Mouse (Mus musculus): ENCODE data around the gene Cdh20.

Cdh20 gene

DNA sequence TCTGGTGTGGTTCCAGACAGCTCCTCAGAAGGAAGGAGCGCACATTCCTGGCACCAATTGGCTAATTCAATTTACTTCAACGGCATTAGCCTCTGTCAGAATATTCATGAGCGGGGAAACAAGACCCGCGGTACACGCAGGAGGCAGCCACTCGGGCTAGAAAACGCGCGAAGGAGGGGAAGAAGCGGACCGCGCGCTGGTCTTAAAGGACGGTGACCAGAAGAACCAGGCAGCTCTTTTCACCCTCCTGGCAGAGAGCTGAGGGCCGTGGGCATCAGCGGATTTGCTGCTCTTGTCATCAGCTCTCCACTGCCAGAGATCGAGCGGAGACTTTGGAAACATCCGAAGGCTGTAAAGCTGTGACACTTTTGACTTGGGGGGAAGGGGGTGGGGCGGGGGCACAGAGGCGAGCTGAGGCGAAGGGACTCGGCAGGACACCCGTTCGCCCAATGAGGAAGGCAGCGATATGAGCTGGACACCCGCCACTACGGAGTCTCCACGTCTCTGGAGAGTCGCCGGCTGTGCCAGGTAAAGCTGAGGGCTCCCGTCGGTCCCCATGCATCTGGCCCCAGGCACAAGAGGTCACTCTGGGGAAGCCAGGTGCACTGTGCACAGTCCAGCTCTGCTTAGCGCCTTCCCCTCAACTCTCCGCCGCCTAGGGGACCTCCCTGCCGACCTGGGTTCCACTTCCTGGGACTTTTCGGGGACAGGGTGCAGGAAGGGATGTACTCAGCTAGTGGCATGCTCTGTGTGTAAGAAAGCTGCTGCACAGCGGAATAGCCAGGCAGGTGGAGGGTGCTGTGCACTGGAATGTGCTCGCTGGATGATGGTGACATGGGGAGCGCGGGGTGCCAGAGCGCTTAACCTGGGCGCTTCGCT, at the start of gene Cdh20:
TSS of gene Cdh20 (plus strand) at position 159 of the 879 bp plus-strand sequence.
- no peak for DNase-seq (ENCODE audit: low spot score in 2 of 2)

DNA sequence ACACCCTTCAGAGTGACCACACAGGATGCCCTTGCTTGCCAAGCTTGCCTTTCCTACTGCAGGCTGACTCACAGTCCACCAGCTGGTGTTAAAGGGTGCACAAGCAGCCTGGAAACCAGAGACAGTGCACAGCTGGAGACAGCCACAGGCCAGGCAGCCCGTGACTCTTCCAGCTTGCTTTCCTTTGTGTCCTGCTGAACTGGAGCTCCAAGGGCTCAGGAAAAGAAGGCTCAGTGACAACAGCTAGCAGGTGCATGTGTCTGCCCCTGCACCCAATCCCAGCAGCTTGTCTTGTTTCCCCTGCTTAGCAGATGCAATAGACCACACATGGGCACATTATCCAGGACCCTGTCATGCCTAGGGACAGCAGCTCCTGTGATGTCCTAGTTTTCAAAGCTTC, 21.5 kb upstream of the Cdh20 start:
- no peak for DNase-seq (ENCODE audit: low spot score in 2 of 2)

DNA sequence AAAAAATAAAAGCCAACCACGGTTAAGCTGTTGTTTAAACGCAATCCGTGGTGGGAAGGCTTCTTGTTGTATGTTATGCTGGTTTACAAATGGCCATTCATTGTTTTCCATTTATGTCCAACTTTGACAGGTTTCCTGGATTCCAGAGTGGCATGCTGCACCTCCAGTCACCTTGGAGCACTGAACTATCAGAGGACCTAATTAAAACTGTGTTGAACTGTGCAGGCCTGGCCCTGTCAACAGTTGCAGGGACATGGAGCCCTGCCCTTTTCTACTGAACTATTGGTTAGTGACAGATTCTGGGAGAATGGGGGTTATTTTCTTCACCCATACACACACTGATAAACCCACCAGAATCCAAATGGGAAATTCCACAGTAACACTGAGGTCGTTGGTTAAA, 20.9 kb upstream of the Cdh20 start:
- no peak for DNase-seq (ENCODE audit: low spot score in 2 of 2)

DNA sequence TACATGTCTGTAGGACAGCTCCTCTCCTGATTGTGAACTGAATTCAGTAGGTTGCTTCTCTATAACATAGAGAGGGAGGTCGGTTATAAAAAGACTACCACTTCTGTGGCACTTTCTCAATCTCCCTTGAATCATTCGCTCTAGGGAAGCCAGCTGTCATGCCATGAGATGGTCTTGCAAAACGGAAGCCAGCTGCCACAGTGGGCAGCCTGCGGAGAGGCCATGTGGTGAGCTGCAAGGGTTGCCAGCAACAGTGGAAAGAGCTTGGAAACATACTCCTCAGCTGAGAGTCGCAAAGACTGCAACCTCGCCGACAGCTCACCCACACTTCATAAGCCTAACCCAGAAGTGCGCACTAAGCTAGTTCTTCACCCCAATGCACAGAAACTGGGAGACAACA, 13.8 kb upstream of the Cdh20 start:
- no peak for DNase-seq (ENCODE audit: low spot score in 2 of 2)

DNA sequence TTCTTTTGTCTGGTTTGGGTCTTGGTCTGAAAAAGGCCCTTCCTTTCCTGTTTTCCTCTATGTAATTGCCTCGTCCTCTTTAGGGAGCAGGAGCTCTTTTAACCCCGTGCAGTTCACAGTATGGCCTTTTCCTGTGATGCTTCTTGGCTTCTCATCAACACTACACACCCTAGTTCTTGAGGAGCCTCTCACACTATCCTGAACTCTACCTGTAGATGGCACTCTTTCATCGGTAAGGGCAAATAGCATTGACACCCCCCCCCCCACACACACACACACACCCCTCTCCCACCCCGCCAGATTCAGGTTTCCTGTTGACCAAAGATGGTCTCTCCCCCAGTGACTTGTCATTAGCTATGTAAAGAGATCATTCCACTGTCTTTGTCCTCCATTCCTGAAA, 12.4 kb upstream of the Cdh20 start:
- no peak for DNase-seq (ENCODE audit: low spot score in 2 of 2)

DNA sequence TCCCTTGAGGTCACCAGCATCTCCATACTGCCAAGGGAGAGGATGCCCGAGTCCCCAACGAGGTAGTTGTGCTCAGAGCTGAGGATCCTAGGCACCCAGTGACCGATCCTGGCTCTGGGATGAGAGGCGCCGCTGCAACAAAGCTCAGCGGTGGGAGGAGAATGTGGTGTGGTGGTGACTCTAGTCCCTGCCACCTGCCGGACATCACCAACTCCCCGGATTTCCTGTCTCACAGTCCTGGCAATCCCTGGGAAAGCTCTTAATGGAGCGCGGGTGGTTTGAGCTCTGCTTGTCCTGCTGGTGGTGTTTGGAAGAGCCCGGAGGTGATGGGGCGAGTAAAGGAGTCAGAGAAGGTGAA, 900 bp downstream of the Cdh20 start:
- DNase-seq (ENCODE audit: low spot score in 2 of 2), result no peak

DNA sequence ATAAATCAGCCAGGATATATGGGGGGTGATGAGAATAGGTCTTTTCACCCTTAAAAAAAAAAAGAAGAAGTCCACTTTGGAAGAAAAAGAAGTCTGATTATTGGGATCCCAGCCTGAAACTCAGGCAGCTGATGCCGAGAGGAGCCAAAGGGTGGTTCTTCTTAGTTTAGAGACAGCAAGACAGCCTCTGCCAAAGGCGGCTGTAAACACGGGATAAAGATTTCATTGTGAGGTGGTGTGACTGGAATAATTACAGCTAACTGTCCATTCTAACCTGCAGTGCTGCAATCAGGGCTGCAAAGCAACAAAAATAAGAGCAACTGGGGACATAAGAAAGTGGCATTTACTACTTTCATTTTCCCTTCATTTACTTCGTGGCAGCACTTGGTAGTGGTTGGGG, 3.6 kb downstream of the Cdh20 start:
- DNase-seq (ENCODE audit: low spot score in 2 of 2), result no peak

DNA sequence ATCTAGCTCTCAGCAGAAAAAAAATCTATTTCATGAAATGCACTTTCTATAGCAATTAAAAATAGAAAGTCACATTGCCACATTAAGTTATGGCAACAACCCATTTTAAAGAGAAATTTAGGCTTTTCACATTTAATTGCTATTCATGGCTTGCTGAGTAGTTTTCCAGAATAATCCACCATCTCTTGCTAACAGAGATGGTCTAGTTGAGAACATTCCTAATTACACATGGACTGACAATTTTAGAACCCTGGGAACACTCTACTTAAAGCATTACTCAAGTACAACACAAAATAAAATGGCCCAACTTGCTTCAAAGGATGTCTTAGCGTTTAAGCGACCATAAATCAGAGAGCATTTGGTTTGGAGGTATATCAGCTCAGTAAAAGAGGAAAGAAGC, 4.9 kb downstream of the Cdh20 start:
- DNase-seq (ENCODE audit: low spot score in 2 of 2), result no peak

DNA sequence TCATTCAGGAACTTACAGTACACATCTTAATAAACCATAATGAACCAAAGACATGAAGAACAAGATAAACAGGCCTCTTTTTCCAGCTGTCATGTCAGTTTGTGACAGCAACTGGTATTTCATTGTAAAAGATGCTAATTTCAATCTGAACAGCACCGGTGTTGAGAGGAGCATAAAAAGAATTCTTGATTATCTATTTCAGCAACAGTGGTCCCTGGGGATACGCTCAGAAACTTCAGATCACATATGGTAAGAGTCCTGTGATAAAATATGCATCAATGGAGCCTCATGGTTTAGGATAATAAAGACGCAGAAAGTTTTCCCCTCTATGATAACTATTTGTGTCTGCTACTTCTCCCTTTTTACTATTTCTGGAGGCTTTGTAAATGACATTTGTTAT, 25.2 kb downstream of the Cdh20 start:
- DNase-seq (ENCODE audit: low spot score in 2 of 2), result no peak

DNA sequence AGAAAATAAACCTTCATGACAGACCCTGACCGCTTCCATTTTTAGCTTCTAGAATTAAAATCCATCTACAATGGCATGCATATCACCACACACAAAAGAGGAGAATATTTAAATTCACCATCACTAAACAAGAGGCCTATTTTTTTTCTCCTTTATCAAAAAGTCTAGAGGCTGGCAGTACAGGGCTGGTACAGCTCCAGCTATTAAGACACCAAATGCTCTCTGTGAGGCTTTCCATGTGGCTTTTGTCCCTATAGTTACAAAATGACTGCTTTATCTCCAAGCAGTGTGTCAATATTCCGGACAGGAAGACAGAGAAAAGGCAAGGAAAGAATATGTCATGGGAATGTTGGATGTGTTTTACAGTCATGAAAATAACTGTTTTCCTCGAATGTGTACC, 27.8 kb downstream of the Cdh20 start:
- no peak for DNase-seq (ENCODE audit: low spot score in 2 of 2)

DNA sequence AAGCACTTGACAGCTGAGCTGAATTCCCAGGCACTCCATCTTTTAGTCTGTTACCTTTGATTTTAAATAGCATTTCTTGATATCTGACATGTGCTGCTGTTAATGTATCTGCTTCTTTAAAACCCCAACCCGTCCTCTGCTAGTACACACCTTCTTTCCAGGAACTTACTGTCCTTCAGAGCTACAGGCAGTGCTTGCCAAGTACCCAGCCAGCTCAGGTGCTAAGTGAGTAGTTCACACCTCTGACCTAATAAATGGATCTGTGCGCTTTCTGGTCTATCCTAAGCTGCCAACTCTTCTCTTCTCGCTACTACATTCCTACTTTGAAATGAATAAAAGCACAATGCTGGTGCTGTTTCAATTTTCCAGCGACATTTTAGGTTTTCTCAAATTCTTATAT, 28.8 kb downstream of the Cdh20 start:
- no peak for DNase-seq (ENCODE audit: low spot score in 2 of 2)

DNA sequence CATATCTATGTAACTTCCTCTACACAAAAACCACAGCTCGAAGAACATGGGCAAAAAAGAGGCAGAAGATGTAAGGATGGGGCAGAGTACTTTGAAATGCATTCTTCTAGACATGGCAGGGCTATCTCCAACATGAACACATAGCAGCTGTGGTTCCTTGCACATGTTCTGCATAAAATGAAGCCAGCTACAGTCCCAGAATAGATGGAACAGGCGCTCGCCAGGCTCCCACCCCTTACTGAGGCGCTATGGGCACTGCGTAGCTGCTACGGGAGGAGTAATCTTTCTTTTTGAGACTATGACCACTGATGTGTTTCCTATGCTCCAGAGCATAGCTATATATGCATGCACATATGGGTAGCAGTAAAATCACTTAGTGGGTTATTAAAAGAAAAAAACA, 36.4 kb downstream of the Cdh20 start:
- DNase-seq (ENCODE audit: low spot score in 2 of 2), result no peak

DNA sequence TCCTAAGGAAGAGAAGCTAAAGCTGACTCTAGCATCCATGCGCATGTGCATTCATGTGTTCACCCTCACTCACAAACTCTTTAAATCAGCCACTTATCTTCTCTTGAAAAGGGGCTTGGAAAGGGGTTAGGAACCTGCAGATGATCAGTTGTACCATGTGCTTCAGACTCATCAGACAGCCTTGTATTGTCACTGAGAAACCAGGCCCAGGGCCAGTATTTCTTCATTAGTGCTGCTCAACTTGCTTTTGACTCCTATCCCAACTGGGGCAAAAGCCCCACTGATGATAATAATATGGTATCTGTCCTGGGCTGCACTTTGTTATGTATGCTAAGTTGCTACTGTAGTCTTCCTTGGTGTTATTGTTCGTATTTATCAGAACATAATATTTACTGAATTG, 38.9 kb downstream of the Cdh20 start:
- DNase-seq (ENCODE audit: low spot score in 2 of 2), result no peak

DNA sequence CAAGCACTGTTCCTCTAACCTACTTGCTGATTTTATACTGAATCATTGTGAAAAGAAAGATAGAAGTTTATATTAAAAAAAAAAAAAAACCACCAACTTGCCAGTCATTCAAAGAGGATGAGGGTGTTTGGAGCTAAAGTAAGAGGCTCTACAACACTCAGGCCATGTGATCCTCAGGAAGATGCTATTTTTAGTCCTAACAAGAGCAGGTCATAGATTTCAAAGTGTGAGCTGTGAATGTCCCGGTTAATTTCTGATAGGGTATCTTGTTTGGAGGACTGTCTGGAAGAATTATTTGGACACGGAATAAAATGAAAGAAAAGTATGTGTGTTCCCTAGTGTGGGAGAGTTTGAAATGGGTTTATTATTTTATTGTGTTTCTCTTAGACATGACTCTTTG, 49.2 kb downstream of the Cdh20 start:
- DNase-seq (ENCODE audit: low spot score in 2 of 2), result no peak

DNA sequence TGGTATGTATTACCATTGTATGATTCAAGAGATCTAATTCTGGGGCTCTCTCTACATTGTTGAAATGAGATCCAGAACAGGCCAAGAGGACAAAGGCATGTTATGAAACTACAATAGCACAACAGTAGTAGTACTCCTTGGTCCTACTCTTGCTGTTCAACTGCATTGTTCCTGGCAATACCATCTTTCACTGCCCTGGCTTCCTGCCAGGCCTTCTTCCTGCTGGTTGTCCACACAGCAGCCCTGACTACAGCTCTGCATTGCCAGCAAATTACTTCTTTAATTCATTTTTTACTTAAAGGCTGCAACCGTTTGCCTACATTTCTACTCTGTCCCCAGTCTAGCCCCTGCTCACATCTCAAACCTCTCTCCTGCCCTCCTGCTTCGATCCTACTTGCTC, 59.8 kb downstream of the Cdh20 start:
- no peak for DNase-seq (ENCODE audit: low spot score in 2 of 2)

DNA sequence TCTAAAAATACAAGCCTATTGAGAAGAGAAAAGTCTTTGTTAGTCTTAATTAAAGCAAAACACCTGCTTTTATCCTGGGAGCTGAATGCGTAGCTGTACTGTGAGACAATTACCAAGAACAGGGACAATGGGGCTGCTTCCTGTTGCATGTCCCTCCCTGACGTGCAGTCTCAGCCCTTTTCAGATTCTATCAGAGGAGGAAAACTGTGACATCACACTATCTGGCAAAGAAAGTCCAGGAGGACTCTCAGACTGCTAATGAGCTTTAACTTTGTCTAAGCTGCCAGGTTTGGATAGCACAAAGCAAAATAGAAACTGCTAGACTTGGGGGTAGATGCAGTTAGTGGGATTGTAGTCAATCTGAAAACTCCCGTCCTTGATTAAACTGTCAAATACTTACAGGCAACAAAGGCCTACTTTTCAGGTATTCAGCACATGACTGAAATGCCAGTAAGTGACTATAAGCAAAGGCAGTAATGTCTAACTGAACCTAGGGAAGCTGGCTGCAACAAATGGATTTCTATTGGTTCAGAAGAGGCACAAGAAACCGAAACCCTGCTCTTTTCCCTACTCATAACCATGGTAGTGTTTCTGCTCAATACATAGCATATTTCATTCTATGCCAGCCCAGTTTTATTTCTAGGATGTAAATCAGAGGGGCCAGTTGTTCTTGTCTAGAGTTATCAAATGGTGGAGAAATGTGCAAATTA, 70.0 kb downstream of the Cdh20 start:
- no peak for DNase-seq (ENCODE audit: low spot score in 2 of 2)

DNA sequence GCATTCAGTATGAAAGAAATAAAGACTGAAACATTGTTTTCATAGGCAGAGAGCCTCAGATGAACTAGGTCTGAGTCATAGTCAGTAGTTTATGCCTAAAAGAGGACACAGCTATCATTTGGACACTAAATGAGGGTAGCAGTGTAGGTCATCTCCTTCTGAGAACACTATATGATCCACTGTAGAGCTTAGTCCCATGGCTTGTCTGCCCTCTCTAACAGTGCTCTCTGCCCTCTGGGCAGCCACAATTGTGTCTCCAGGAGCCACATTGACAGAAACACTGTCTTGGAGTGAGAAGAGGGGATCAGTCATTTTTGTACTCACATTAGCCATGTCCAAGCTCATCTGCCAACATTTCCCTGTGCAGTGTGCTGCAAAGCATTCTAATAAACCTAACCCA, 70.7 kb downstream of the Cdh20 start:
- DNase-seq (ENCODE audit: low spot score in 2 of 2), result no peak

DNA sequence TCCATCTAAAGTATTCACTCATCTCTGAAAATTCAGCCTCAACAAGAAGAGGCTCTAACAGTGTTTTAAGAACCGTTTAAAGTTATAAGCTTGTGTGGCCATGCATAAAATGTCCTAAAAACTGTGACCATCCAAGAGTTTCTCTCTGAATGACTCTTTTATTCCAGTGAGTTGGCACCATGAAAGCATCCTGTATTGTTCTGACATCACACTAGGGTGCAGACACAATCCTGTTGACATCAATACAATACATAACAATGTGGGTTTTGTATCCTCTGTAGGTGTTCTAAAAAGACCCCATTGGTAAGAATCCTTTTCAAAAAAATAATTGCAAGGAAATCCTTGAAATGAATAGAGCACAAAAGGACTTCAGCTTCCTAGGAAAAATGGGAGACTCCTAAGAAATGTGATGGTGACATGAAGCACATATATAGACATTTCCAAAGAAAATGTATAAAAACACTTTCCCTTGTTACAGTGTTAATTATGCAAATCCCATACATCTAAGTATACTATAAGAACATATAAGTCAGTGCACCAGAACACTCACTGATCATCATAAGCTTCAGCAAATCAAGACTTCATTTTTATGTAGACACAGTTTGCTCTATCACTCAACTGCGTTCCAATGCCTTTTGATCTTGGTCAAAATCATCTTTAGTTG, 80.1 kb downstream of the Cdh20 start:
- no peak for DNase-seq (ENCODE audit: low spot score in 2 of 2)

DNA sequence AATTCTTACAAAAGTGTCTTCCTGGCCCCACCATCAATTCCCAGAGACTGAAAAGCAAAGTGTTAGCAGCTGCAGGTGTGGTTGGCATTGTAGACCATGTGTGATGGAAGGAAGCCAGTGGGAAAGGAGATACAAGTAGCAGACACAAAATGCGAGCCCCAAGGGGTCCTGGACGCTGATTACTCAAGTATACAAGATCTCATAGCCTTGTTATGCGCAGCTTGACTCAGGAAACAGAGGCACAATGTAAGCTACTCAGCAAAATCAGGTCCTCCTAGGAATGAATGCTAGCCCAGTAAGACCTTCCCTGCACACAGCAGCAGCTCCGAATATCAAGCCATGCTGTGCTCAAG, 80.6 kb downstream of the Cdh20 start:
- no peak for DNase-seq (ENCODE audit: low spot score in 2 of 2)

DNA sequence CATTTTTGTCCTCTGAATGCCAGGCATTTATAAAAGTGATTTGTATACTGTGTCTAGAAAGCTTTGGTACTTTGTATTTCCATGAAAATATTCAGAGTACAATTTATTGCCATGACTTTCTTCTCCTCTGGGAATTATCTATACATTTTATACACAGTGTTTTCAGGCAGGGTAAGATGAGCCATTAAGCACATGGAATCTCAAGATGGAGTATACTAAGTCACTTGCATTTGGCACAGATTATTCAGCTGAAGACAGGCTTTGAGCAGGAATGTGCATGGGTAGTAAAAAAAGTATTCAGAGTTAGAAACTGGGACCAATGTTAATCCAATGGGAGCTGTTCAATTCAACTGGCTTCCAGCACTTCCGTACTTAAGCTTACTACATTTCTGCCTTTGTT, 109.1 kb downstream of the Cdh20 start:
- DNase-seq (ENCODE audit: low spot score in 2 of 2), result no peak

DNA sequence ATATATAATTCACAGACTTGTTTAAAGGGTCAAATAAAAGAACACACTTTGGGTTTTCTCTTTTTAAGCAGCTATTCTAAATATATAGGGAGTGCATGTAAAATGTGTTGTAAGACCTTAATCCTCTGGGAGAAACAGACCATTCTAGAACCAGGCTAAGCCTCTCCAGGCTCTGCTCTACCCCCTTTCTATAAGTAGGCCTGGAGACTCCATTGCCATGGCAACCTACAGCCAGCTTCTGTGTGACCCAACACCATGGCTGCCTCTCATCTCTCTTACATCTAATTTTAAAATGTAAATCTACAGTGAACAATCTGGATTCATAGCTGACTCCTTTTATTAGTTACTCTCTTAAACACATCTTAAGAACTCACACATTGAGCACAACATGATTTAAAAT, 133.5 kb downstream of the Cdh20 start:
- DNase-seq (ENCODE audit: low spot score in 2 of 2), result no peak

DNA sequence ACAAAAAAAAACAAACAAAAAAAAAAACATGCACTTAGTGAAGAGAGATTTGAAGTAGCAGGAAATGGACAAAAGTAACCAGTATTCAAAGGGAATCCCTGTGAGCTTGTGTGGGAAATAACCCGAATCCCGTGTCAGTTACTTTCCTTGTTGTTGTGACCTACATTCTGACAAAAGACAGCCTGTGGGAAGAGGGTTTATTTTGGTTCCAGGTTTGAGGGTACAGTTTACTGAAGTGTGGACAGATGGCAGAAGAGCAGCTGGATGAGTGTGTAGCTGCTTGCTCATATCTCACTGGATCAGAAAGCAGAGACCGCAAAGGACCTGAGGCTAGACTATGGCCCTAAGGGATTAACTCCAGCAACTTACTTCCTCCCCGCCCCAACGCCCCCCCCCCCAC, 135.1 kb downstream of the Cdh20 start:
- DNase-seq (ENCODE audit: low spot score in 2 of 2), result no peak

DNA sequence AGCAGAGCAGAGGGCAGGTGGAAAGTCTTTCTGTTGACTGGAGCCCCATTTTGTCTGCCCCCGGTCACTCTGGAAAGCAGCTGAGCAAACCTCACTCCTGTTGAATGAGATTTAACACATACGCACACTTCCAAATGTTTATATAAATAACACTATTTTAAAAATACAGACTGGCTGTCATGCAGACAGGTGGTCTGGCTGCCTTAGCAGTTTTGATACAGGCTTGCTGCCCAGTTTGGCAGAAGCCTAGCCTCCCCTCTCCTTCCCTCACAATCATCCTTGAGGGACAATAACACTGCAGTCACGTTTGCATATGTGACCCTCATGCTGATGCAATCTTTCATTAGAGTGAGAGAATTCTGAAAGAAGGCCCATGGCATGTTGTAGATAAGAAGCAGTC, 144.1 kb downstream of the Cdh20 start:
- no peak for DNase-seq (ENCODE audit: low spot score in 2 of 2)

Data from spleen, postnatal 10 days (tissue).